Mouse (Mus musculus) liver, embryonic 14.5 days (tissue): ENCODE measurements at regions not wholly inside any gene's neighbourhood (a gene's known extent, or its start where the extent isn't known, plus 50 kb on each side); places are given as distances from the start of the nearest gene placed in this dataset.

ENCODE experiments used
- CTCF ChIP-seq: IDR thresholded peaks from 2 replicates; pipeline ENCODE4 v1.5.1; 2016; ENCODE audit warnings: antibody characterized with exemption, low read depth, control low read depth
- EP300 ChIP-seq: IDR thresholded peaks from 2 replicates; pipeline ENCODE4 v1.6.1; 2016; ENCODE audit warnings: antibody characterized with exemption, low read depth

- TF ChIP-seq EP300 (no peak), CTCF (no peak)
These were observed 105.8 kb upstream of the Akr1e1 start for GRCm38 (mm10) chr13:4714724-4715123.
